Mouse (Mus musculus) midbrain, embryonic 16.5 days (tissue): ENCODE data around the gene Fam83c. TPM values are rescaled to one million over a fixed set of nuclear protein-coding genes. Genes with fewer than 3 reads are reported as not detected.

Experiments
- ATAC-seq: fragments of 200-750 bp; cut with Nextera tagmentation; 2 replicates; pipeline ENCODE4 v1.8.0; 2017; ENCODE audit warnings: moderate TSS enrichment
- H3K27ac ChIP-seq: fragments of 300-500 bp; sonication (generic); 2 replicates; pipeline ENCODE4 v1.5.1; 2014; ENCODE audit warnings: mild to moderate bottlenecking, low read length, mixed read lengths
- H3K27me3 ChIP-seq: fragments of 300-500 bp; sonication (generic); 2 replicates; pipeline ENCODE4 v1.6.1; 2014; ENCODE audit warnings: low read depth, low read length, mixed read lengths; ENCODE audit not compliant: control insufficient read depth, insufficient read depth
- H3K36me3 ChIP-seq: fragments of 300-500 bp; sonication (generic); 2 replicates; pipeline ENCODE4 v1.6.1; 2014; ENCODE audit warnings: mild to moderate bottlenecking, low read length, moderate library complexity, mixed read lengths; ENCODE audit not compliant: control insufficient read depth, insufficient read depth
- H3K4me1 ChIP-seq: fragments of 300-500 bp; sonication (generic); 2 replicates; pipeline ENCODE4 v1.6.1; 2014; ENCODE audit warnings: mild to moderate bottlenecking, low read length, mixed read lengths; ENCODE audit not compliant: control insufficient read depth, insufficient read depth
- H3K4me2 ChIP-seq: fragments of 300-500 bp; sonication (generic); 2 replicates; pipeline ENCODE4 v1.6.1; 2014; ENCODE audit warnings: mild to moderate bottlenecking, low read length, mixed read lengths
- H3K4me3 ChIP-seq: fragments of 300-500 bp; sonication (generic); 2 replicates; pipeline ENCODE4 v1.5.1; 2014; ENCODE audit warnings: low read depth, mild to moderate bottlenecking, low read length, moderate library complexity, mixed read lengths
- H3K9ac ChIP-seq: fragments of 300-500 bp; sonication (generic); 2 replicates; pipeline ENCODE4 v1.6.1; 2014; ENCODE audit warnings: low read depth, low read length, mixed read lengths
- H3K9me3 ChIP-seq: fragments of 300-500 bp; sonication (generic); replicated peaks from 2 replicates; pipeline ENCODE4 v1.6.1; 2014; ENCODE audit warnings: mild to moderate bottlenecking, low read length, mixed read lengths; ENCODE audit not compliant: control insufficient read depth, poor library complexity, severe bottlenecking
- WGBS: fragments of 180-500 bp; shearing (Covaris S2); extraction: QIAGEN DNeasy Blood & Tissue Kit; methylation state at CpG from one replicate; pipeline ENCODE4 v1.1.7; 2014; 5-methylcytosine and 5-hydroxymethylcytosine counted together
- polyA plus RNA-seq: library from polyadenylated mRNA; unstranded; fragments of >200 nt; fragmentation: Nextera tagmentation; extraction: Ambion mirVana; gene quantifications from 2 replicates; pipeline ENCODE4 v1.2.1, GENCODE M21; 2015

The Fam83c gene
- polyA plus RNA-seq, 1 experiment from 2014 or later, result 0.49 TPM

- Histone ChIP-seq H3K36me3 (peaks cover 9% of the 10 kb centered on the region; the same call in 1 of the 2 replicates), H3K27me3 (no peaks in the 10 kb centered on the region), H3K9me3 (no peaks in the 10 kb centered on the region), H3K4me1 (peaks cover 15% of the 10 kb centered on the region), H3K4me2 (peak overlapping the region; percentile 81), H3K4me3 (peak overlapping the region; percentile 53), H3K9ac (peak overlapping the region; percentile 86), H3K27ac (peak overlapping the region; percentile 75)
- ATAC-seq, result no peak; the same call in 1 of the 2 replicates
- WGBS, result 65% methylated on average over 6 of the region's 6 CpGs
Measured at GRCm38 (mm10) chr2:155819449-155820251, 15.0 kb downstream of the Fam83c start.

- no peak for ATAC-seq
- Histone ChIP-seq H3K4me3 (peak within 1 kb of the TSS; percentile 53), H3K27ac (peak within 1 kb of the TSS; percentile 75), H3K27me3 (no peaks in the 10 kb centered on the region), H3K9ac (peak within 1 kb of the TSS; percentile 86), H3K9me3 (no peaks in the 10 kb centered on the region), H3K36me3 (peaks cover 12% of the 10 kb centered on the region), H3K4me1 (peaks cover 15% of the 10 kb centered on the region), H3K4me2 (peak within 1 kb of the TSS; percentile 81)
Measured at GRCm38 (mm10) chr2:155819392-155819448, 15.4 kb downstream of the Fam83c start, which contains the start of gene BC029722. TSS of gene BC029722 (minus strand) at chr2:155819426.

- peak overlapping the region; percentile 86 for H3K9ac ChIP-seq
- H3K36me3 ChIP-seq, result peaks cover 16% of the 10 kb centered on the region
- H3K27ac ChIP-seq, result peak overlapping the region; percentile 75
- peak overlapping the region; percentile 53 for H3K4me3 ChIP-seq
- H3K27me3 ChIP-seq, result no peaks in the 10 kb centered on the region
- ATAC-seq, result peak; percentile 93
- WGBS, result 3% methylated on average over 37 of the region's 37 CpGs
- H3K4me1 ChIP-seq, result peaks cover 15% of the 10 kb centered on the region
- H3K9me3 ChIP-seq, result no peaks in the 10 kb centered on the region
- H3K4me2 ChIP-seq, result peak overlapping the region; percentile 81
Measured at GRCm38 (mm10) chr2:155818596-155819391, 15.9 kb downstream of the Fam83c start.

- 83% methylated on average over 10 of the region's 10 CpGs for WGBS
- peak overlapping the region; percentile 81; the same call in 1 of the 2 replicates for H3K4me2 ChIP-seq
- H3K9me3 ChIP-seq, result no peaks in the 10 kb centered on the region
- peaks cover 12% of the 10 kb centered on the region for H3K36me3 ChIP-seq
- no peaks in the 10 kb centered on the region for H3K27me3 ChIP-seq
- ATAC-seq, result no peak
- no peak overlapping the region for H3K27ac ChIP-seq
- peak overlapping the region; percentile 86; the same call in 1 of the 2 replicates for H3K9ac ChIP-seq
- no peak overlapping the region for H3K4me3 ChIP-seq
- peaks cover 15% of the 10 kb centered on the region for H3K4me1 ChIP-seq
Measured at GRCm38 (mm10) chr2:155817301-155818245, 17.1 kb downstream of the Fam83c start.

GRCm38 (mm10) chr2:155816179-155816578 is 18.5 kb downstream of the Fam83c start:
- no peak overlapping the region for H3K4me2 ChIP-seq
- H3K36me3 ChIP-seq, result peaks cover 12% of the 10 kb centered on the region
- 90% methylated on average over 1 of the region's 1 CpGs for WGBS
- no peaks in the 10 kb centered on the region for H3K27me3 ChIP-seq
- peaks cover 15% of the 10 kb centered on the region for H3K4me1 ChIP-seq
- no peaks in the 10 kb centered on the region for H3K9me3 ChIP-seq
- no peak for ATAC-seq
- H3K27ac ChIP-seq, result no peak overlapping the region
- no peak overlapping the region for H3K4me3 ChIP-seq
- H3K9ac ChIP-seq, result no peak overlapping the region

- peaks cover 15% of the 10 kb centered on the region for H3K4me1 ChIP-seq
- H3K9me3 ChIP-seq, result no peaks in the 10 kb centered on the region
- ATAC-seq, result no peak
- H3K9ac ChIP-seq, result no peak overlapping the region
- peaks cover 19% of the 10 kb centered on the region for H3K36me3 ChIP-seq
- no peaks in the 10 kb centered on the region for H3K27me3 ChIP-seq
- 33% methylated on average over 5 of the region's 5 CpGs for WGBS
- H3K4me2 ChIP-seq, result no peak overlapping the region
- no peak overlapping the region for H3K27ac ChIP-seq
- H3K4me3 ChIP-seq, result no peak overlapping the region
Measured at GRCm38 (mm10) chr2:155814829-155815228, 19.8 kb downstream of the Fam83c start.

GRCm38 (mm10) chr2:155812637-155813036 is 22.0 kb downstream of the Fam83c start:
- Histone ChIP-seq H3K9ac (no peak overlapping the region), H3K27ac (no peak overlapping the region), H3K4me3 (no peak overlapping the region), H3K9me3 (no peaks in the 10 kb centered on the region), H3K27me3 (no peaks in the 10 kb centered on the region), H3K4me2 (no peak overlapping the region), H3K4me1 (peaks cover 2% of the 10 kb centered on the region; the same call in 1 of the 2 replicates), H3K36me3 (peaks cover 19% of the 10 kb centered on the region)
- ATAC-seq, result no peak
- WGBS, result 87% methylated on average over 4 of the region's 4 CpGs

- H3K27ac ChIP-seq, result no peak overlapping the region
- no peak overlapping the region for H3K4me3 ChIP-seq
- H3K27me3 ChIP-seq, result no peaks in the 10 kb centered on the region
- ATAC-seq, result no peak
- H3K9me3 ChIP-seq, result no peaks in the 10 kb centered on the region
- H3K36me3 ChIP-seq, result peaks cover 19% of the 10 kb centered on the region
- WGBS, result 44% methylated on average over 16 of the region's 16 CpGs
- no peak overlapping the region for H3K4me2 ChIP-seq
- no peaks in the 10 kb centered on the region for H3K4me1 ChIP-seq
- no peak overlapping the region for H3K9ac ChIP-seq
Measured at GRCm38 (mm10) chr2:155811821-155812396, 22.7 kb downstream of the Fam83c start.
